Mouse (Mus musculus): ENCODE data around the gene Xiap.

Gene Xiap

DNA sequence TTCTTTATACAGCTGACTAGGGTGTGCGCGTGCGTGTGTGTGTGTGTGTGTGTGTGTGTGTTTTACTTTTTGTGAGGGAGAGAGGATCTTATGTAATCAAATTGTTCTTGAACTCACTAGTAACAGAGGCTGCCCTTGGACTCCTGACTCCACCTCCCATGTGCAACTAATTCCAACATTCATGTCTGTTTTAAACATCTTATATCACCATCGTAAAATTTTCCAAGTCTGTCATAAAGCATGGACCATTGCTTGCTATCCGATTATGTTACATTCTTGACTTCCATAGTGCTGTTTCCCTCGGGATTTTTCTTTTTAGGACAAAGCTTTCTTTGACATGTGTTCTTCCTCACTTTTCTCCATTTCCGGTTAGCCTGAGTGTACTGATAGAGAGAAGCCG, 28.3 kb downstream of the Xiap start:
- DNase-seq (ENCODE audit: low read depth, low spot score) = no peak

DNA sequence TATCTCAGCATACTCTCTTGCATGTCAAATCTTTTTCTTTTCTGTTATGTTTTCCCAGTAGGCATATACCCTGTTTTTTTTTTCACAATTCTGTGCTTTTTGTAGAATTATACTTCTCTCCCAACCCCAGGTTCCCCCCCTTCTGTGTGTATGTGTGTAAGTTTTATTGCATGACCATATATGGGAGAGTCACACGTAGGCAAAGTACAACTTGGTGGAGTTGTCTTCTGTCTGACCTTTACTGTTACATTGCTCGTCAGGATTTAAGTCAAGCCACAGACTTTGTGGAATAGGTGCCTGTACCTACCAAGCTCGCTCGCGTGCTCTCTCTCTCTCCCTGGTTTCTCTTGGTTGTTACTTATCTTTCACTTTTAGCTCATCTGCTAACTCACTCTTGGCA, 28.7 kb downstream of the Xiap start:
- no peak for DNase-seq (ENCODE audit: low read depth, low spot score)

DNA sequence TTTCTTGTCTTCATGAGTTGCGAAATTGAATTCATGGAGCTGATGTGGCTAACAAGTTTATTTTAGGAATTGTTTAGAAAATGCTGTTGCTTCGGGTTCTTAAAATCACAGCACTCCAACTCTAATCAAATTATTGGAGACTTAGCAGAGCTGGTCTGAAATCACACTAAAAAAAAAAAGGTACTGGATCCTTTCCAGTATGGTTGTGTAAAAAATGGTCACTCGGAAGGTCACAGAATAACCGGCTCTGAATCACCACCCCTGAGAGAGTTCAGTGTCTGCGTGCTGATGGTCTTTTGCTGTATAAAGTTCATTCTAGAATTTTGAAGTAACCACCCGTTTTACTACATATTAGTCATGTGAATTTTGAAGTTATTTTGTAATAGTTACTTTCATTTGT, 47.7 kb downstream of the Xiap start:
- no peak for DNase-seq (ENCODE audit: low read depth, low spot score)

DNA sequence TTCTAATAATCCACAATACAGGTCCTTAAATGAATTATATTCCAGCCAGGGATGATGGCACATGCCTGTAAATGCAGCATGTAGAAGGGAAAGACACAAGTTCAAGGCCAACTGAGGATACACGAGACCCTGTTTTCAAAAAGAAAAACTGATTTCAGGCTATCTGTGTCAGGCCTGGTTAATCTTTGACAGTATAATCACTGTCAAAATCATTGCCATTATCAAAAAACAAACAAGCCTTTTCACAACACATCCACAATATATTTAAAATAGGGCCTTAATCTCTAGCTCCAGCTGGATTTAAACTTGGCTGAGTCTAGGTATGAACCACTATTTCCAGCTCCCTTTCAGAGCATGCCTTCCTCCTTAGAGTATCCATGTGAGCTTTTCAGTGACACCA, 51.1 kb downstream of the Xiap start:
- DNase-seq (ENCODE audit: low read depth, low spot score) = no peak

DNA sequence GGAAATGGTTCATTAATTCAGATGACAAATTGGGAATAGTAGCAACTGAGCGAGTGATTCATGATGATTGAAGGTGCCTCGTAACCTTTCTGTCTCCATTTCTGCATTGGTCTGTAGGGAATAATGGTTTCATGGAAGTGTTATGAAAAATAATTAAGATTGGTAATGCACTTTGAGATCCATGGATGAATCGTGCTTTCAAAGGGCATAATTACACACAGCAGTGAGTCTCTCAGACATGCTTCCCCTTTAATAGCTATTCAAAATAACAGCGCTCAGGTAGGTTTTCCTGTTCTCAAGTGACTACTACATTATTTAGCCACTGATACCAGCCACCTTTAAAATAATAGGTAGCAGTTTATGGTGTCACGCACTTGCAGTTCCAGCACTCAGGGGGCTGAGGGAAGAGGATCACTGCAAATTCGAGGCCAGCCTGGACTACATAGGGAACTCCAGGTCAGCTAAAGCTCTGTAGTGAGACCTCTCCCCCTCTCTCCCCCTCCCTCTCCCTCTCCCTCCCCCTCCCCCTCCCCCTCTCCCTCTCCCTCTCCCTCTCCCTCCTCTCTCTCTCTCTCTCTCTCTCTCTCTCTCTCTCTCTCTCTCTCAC, 60.1 kb downstream of the Xiap start:
- no peak for DNase-seq (ENCODE audit: low read depth, low spot score)

DNA sequence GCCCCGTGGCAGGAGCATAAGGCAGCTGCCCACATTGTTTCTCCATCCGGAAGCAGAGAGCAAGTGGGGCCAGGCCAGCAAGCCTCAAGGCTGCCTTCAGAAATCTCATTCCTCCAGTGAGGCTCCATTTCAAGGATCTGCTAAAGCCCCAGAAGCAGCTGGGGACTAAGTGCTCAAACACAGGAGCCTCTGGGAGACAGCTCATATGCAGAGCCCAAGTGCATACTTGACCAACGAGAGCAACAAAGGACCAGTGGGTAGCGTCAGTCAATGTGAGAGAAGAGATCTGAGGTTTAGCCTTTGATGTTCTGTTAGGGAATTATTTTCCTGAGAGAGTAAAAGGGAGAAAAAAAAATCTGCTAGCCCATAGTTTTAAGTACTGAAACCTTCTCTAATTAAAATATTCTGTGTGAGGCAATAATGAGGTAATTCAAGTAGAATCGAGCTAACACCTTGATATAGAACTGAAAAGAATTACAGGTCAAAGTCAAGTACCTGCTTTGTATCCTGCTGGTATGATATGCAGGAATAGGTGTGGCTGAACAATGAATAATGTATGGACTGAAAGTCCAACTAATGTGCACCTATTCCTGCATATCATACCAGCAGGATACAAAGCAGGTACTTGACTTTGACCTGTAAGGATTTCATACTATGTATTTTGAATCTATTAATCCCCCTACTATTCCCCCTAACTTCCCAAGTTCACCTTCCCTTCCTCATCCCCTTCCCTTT, 65.7 kb downstream of the Xiap start:
- DNase-seq (ENCODE audit: low read depth, low spot score) = no peak

DNA sequence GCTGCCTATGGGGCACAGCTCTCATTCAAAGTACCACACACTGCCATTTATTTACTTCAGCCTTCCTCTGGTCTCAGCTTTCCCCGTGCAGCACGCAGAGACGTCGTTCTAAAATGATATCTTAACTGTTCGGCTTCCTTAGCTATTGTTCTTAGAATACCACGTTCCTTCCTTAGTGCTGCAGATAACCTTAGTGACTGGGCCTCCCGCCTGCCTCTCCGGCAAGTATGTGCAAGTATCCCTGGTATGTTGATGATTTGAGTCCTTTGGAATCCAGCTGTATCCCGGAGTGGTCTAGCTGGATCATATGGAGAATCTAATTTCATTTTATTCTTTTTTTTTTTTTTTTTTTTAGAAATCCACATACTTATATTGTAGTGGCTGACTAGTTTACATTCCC, 80.4 kb downstream of the Xiap start:
- DNase-seq (ENCODE audit: low read depth, low spot score) = no peak

DNA sequence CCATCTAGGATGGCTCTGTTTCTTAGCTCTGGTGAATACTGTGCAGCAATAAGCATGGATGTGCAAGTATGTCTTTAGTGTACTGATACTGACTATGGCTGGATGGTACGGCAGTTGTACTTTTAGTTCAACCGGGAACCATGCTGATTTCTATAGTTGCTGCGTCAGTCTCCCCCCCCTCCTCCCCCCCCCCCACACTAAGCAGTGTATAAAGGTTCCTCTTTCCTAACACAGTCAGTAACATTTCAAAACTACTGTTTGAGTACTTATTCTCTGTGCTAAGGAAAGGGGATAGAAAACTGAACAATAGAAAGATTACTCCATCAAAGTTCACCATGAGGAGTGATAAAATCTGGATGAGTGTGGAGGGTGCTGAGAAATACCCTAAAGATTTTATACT, 83.1 kb downstream of the Xiap start:
- DNase-seq (ENCODE audit: low read depth, low spot score) = no peak

DNA sequence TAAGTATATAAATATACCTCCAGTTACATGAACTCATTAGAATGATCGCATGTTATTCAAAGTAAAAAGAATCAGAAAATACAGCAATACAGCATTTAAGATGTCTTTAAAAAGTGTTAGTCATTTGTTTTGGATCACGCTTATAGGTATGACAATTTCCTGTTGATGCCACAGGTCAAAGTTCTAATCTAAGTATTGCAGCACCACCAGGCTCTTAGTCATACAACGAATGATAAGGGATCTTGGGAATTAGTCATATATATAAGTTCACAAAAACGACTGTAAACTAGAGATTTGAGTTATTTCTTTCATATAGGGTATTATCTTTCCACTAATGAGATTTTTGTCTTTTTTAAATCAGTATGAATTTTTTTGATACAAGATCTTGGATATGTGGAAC, 84.5 kb downstream of the Xiap start:
- DNase-seq (ENCODE audit: low read depth, low spot score) = no peak

DNA sequence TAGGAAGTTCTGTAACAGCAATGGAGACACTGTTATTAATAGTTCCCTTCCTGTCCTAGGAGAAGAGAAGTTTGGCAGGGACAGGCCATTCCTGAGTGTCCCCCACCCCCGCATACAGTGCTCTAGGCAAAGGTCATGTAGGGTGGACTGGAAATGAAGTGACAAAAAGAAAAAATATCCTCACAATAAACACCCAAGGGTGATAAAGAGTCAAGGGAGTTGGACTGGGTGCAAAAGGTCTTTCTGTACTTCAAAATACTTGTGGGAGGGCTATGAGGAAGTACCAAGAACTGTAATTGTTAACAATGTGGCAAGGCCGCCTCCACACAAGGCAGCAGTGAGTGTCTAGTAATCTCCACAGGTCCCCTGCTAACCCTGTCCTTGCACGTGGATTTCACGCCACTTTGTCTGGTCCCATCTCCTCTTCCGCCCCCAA, 88.6 kb downstream of the Xiap start:
- DNase-seq (ENCODE audit: low read depth, low spot score) = no peak

DNA sequence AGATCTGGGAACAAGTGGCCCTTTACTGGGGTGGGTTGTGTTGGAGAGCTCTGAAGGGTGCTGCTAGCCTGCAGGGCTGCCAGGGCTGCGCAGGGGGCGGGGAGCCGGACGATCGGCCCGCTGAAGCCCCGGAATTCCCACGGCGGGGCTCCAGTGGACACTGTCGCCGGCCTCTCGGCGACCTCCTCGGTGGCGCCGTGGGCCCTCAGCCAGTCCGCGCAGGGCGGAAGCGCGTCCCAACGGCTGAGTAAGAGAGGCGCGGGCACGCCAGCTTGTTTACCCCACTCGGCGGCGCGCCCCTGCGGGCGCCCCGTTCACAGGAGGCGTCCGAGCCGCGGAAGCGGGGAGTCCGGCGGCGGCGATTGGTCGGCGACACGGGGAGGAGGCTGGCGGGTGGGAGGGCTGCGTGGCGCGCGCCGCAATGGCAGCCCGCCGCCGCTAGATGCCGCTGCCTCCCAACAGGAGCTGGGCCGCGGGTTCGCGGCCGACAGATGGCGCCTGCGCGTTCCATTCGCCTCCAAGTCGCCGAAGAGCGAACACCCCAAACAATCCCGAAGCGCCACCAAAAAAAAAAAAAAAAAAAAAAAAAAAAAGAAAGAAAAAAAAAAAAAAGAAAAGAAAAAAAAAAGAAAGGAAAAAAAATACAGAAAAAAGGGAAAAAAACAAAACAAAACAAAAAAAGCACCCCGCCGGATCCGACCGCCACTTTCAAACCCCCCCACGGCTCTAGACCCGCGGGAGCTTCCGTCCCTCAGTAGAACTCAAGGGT, 89.5 kb downstream of the Xiap start, which contains the start of gene Stag2:
Gene Stag2 (plus strand): TSS at position 530 of the 769 bp plus-strand sequence.
- peak; percentile 85 for DNase-seq (ENCODE audit: low read depth, low spot score)

DNA sequence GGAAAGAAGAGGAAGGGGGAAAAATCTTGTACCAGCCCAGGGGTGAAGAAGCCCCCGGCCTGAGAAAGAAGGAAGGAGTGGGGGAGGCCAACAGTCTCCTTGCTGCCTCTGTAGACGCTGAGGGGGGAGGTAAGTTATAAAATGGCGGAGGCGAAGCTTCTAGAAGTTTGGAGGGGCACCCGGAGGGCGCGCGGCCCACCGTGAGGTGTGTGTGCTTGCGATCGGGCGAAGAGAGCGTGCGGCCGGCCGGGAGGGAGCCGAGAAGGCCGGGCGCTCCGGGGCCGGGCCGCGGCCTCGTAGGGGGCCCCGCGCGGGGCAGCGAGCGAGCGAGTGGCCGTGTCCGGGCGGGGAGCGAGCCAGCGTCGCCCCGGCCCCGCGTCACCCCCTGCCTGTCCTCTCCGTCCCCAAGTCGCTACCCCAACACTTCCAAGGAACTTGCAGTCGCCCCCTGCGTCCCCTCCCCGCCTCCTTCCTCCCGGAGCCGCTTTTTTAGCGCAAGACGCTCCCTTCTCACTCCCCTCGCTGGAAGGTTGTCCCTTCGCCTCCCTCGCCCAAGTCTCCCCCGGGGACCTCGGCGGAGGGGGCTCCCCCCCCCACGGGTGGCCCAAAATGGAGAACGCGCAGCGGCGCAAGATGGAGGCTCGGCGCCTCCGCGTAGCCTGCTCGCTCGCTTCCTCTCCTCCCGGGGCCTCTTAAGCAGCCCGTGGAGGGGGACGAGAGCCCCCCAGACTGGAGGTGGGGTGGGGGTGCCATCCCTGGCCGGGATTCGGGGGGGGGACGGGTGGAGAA, 90.3 kb downstream of the Xiap start:
- peak; percentile 26 for DNase-seq (ENCODE audit: low read depth, low spot score)

DNA sequence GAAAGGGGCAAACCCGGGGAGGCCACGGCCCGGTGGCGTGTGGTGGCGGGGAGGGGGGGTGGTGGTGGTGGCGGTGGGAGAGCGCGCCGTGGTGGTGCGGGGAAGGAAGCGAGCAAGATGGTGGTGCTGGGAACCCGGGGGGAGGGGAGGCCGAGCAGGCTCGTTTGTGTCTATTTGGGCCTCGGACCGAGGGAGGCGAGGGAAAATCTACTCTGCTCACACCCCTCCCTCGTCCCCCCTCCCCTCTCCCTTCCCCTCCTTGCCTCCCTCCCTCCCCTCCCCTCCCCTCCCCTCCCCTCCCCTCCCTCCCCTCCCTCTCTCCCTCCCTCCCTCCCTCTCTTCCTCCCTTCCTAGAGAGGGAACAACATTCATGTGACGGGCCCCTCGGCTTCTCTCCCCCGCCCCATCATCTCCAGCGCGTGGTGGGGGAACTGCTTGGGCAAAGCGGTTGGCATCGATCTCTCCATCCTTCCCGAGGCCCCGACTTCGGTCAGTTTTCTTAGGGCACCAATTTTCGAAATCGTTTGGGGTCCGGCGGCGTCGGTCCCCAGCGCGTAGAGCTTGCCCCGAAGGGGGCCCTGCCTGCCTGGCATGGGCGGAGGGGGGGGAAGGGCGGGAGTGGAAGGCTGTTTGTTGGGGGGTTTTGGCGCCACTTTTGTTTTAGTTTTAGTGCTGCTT, 91.0 kb downstream of the Xiap start:
- DNase-seq (ENCODE audit: low read depth, low spot score) = peak; percentile 84

DNA sequence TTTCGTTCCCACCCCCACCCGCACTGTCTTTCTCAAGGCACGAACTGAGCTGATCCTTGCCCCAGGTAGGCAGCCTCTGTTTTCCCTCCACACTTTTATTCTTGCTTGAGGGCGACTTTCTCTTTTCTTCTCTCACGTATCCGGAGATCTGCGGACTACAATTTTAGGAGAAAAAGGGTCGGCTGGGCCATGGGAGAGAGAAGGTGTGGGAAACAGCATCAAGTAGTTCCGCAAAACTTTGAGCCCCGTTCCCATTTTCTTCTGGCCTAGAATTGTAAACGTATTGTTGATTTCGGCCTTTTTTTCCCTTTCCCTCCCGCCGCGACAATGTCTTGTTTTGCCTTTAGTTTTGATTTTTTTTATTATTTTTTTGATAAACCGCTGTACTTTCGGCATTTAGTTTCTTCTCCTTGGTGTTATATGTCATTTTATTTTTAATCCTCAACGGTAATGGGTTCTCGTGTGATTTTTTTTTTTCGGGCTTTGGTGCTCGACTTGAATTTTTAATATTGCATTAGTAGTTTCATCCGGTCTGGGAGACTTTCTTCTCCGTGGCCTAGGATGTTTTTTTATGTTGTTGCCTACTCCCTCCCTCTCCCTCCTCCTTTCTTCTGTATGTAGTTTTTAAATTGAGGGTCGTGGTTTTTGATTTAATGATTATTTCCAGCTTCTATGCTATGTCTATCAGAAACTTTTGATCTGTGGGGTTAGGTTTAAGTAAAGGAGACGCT, 91.7 kb downstream of the Xiap start:
- no peak for DNase-seq (ENCODE audit: low read depth, low spot score)

DNA sequence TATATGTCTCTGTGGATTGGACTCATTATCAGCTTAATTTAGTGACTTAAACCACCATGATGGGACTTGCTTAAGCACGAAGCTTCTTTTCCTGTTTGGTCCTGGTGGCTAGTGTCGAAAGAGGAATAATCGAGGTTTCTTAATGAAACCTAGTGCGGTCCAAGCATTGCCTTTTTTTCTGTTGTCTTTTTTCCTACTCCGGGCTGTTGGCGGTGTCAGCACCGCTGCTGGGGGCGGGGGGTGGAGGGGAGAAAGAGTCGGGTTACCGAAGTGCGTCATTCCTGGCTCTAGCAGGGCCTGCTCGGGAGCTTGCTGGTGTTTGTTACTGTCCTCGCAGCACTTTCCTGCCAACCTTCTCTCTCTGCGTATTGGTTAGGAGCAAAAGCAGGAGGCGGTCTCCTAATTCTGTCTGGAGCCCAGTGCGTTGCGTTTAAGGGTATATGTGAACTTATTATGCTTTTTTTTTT, 92.5 kb downstream of the Xiap start:
- peak; percentile 78 for DNase-seq (ENCODE audit: low read depth, low spot score)

DNA sequence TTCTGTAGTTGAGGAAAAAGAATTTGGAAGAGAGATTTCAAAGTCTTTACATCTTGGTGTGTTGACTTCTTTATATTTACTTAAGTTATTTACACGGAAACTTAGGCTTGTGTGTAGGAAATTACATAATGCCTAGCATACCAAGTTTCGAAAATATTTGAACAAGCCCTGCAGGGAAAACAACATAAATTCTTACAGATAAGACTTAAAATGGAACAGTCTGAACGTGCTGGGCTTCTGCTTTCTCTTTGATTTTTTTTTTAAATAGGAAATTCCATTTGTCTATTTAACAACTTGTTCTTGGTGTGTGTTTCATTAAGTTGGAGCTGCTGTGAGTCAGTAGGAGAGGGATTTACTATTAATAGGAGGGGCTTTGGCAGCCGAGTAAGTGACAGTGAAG, 93.6 kb downstream of the Xiap start:
- DNase-seq (ENCODE audit: low read depth, low spot score) = no peak
